Mouse (Mus musculus): ENCODE results near the gene Txnrd1. TPM values are rescaled to one million over a fixed set of nuclear protein-coding genes. Genes with fewer than 3 reads are reported as not detected.

The Txnrd1 gene
- polyA plus RNA-seq, 1 experiment from 2014 or later, result 68.8 TPM

- no peak overlapping the region for H3K9ac ChIP-seq
- WGBS, result 76% methylated on average over 6 of the region's 6 CpGs
- no peak overlapping the region for H3K4me2 ChIP-seq
- no peak overlapping the region for H3K4me3 ChIP-seq
- H3K27ac ChIP-seq, result no peak overlapping the region
- no peaks in the 10 kb centered on the region for H3K36me3 ChIP-seq
- H3K27me3 ChIP-seq, result no peaks in the 10 kb centered on the region
- H3K4me1 ChIP-seq, result peaks cover 4% of the 10 kb centered on the region; the same call in 1 of the 2 replicates
- no peak for ATAC-seq (ENCODE audit: insufficient number of reproducible peaks, low FRiP score, low TSS enrichment, low read depth)
- no peaks in the 10 kb centered on the region for H3K9me3 ChIP-seq
Observed at GRCm38 (mm10) chr10:82805111-82805510, 28.6 kb upstream of the Txnrd1 start.

GRCm38 (mm10) chr10:82806414-82806813, 27.3 kb upstream of the Txnrd1 start:
- 80% methylated on average over 8 of the region's 8 CpGs for WGBS
- H3K27ac ChIP-seq, result no peak overlapping the region
- H3K36me3 ChIP-seq, result no peaks in the 10 kb centered on the region

GRCm38 (mm10) chr10:82807238-82807637, 26.5 kb upstream of the Txnrd1 start:
- H3K36me3 ChIP-seq, result no peaks in the 10 kb centered on the region
- no peak overlapping the region for H3K4me3 ChIP-seq
- 78% methylated on average over 7 of the region's 7 CpGs for WGBS
- no peaks in the 10 kb centered on the region for H3K9me3 ChIP-seq
- ATAC-seq (ENCODE audit: insufficient number of reproducible peaks, low FRiP score, low TSS enrichment, low read depth), result no peak
- no peak overlapping the region for H3K27ac ChIP-seq
- H3K4me2 ChIP-seq, result no peak overlapping the region
- H3K9ac ChIP-seq, result no peak overlapping the region
- H3K27me3 ChIP-seq, result no peaks in the 10 kb centered on the region
- H3K4me1 ChIP-seq, result peaks cover 7% of the 10 kb centered on the region

More at GRCm38 (mm10) chr10:82806414-82806813, 27.3 kb upstream of the Txnrd1 start:
- peaks cover 4% of the 10 kb centered on the region; the same call in 1 of the 2 replicates for H3K4me1 ChIP-seq
- H3K4me3 ChIP-seq, result no peak overlapping the region
- H3K9me3 ChIP-seq, result no peaks in the 10 kb centered on the region
- no peak for ATAC-seq (ENCODE audit: insufficient number of reproducible peaks, low FRiP score, low TSS enrichment, low read depth)
- H3K4me2 ChIP-seq, result no peak overlapping the region
- H3K27me3 ChIP-seq, result no peaks in the 10 kb centered on the region
- H3K9ac ChIP-seq, result no peak overlapping the region

GRCm38 (mm10) chr10:82808155-82808554, 25.6 kb upstream of the Txnrd1 start:
- Histone ChIP-seq H3K27ac (no peak overlapping the region), H3K4me3 (no peak overlapping the region), H3K27me3 (no peaks in the 10 kb centered on the region), H3K9ac (no peak overlapping the region), H3K36me3 (no peaks in the 10 kb centered on the region), H3K4me1 (peaks cover 7% of the 10 kb centered on the region), H3K9me3 (no peaks in the 10 kb centered on the region), H3K4me2 (no peak overlapping the region)
- WGBS, result 51% methylated on average over 6 of the region's 6 CpGs
- ATAC-seq (ENCODE audit: insufficient number of reproducible peaks, low FRiP score, low TSS enrichment, low read depth), result no peak

- H3K4me2 ChIP-seq, result no peak overlapping the region
- H3K9me3 ChIP-seq, result no peaks in the 10 kb centered on the region
- H3K27ac ChIP-seq, result no peak overlapping the region
- peaks cover 9% of the 10 kb centered on the region for H3K4me1 ChIP-seq
- H3K4me3 ChIP-seq, result no peak overlapping the region
- no peak for ATAC-seq (ENCODE audit: insufficient number of reproducible peaks, low FRiP score, low TSS enrichment, low read depth)
- no peaks in the 10 kb centered on the region for H3K36me3 ChIP-seq
- 68% methylated on average over 8 of the region's 8 CpGs for WGBS
- no peak overlapping the region for H3K9ac ChIP-seq
- H3K27me3 ChIP-seq, result no peaks in the 10 kb centered on the region
Observed at GRCm38 (mm10) chr10:82808891-82809290, 24.9 kb upstream of the Txnrd1 start.

- Histone ChIP-seq H3K36me3 (no peaks in the 10 kb centered on the region), H3K27ac (no peak overlapping the region), H3K4me2 (no peak overlapping the region), H3K4me1 (peaks cover 13% of the 10 kb centered on the region), H3K9me3 (no peaks in the 10 kb centered on the region), H3K4me3 (no peak overlapping the region), H3K27me3 (no peaks in the 10 kb centered on the region), H3K9ac (no peak overlapping the region)
- WGBS, result 30% methylated on average over 3 of the region's 3 CpGs
- no peak for ATAC-seq (ENCODE audit: insufficient number of reproducible peaks, low FRiP score, low TSS enrichment, low read depth)
Observed at GRCm38 (mm10) chr10:82809352-82809751, 24.4 kb upstream of the Txnrd1 start.

GRCm38 (mm10) chr10:82811855-82812431, 21.8 kb upstream of the Txnrd1 start:
- no peaks in the 10 kb centered on the region for H3K9me3 ChIP-seq
- H3K4me2 ChIP-seq, result peak overlapping the region; percentile 86
- no peaks in the 10 kb centered on the region for H3K27me3 ChIP-seq
- peak; percentile 73 for ATAC-seq (ENCODE audit: insufficient number of reproducible peaks, low FRiP score, low TSS enrichment, low read depth)
- H3K36me3 ChIP-seq, result no peaks in the 10 kb centered on the region
- no peak overlapping the region for H3K27ac ChIP-seq
- H3K9ac ChIP-seq, result peak overlapping the region; percentile 39
- WGBS, result 6% methylated on average over 38 of the region's 52 CpGs
- peak overlapping the region; percentile 50 for H3K4me3 ChIP-seq
- peaks cover 14% of the 10 kb centered on the region for H3K4me1 ChIP-seq

GRCm38 (mm10) chr10:82814096-82814970, 19.4 kb upstream of the Txnrd1 start:
- Histone ChIP-seq H3K4me3 (no peak overlapping the region), H3K4me1 (peaks cover 14% of the 10 kb centered on the region), H3K27ac (no peak overlapping the region), H3K36me3 (no peaks in the 10 kb centered on the region), H3K9ac (no peak overlapping the region), H3K27me3 (no peaks in the 10 kb centered on the region), H3K9me3 (no peaks in the 10 kb centered on the region), H3K4me2 (no peak overlapping the region)
- WGBS, result 19% methylated on average over 19 of the region's 19 CpGs
- no peak for ATAC-seq (ENCODE audit: insufficient number of reproducible peaks, low FRiP score, low TSS enrichment, low read depth)

GRCm38 (mm10) chr10:82816441-82816840, 17.3 kb upstream of the Txnrd1 start:
- Histone ChIP-seq H3K4me3 (no peak overlapping the region), H3K27ac (no peak overlapping the region), H3K9me3 (no peaks in the 10 kb centered on the region), H3K4me1 (peaks cover 14% of the 10 kb centered on the region), H3K9ac (no peak overlapping the region), H3K27me3 (no peaks in the 10 kb centered on the region), H3K4me2 (no peak overlapping the region), H3K36me3 (no peaks in the 10 kb centered on the region)
- WGBS, result 72% methylated on average over 9 of the region's 9 CpGs
- ATAC-seq (ENCODE audit: insufficient number of reproducible peaks, low FRiP score, low TSS enrichment, low read depth), result no peak

GRCm38 (mm10) chr10:82817514-82817913, 16.2 kb upstream of the Txnrd1 start:
- ATAC-seq (ENCODE audit: insufficient number of reproducible peaks, low FRiP score, low TSS enrichment, low read depth), result no peak
- H3K9ac ChIP-seq, result no peak overlapping the region
- no peaks in the 10 kb centered on the region for H3K9me3 ChIP-seq
- H3K4me1 ChIP-seq, result peaks cover 11% of the 10 kb centered on the region
- H3K27me3 ChIP-seq, result no peaks in the 10 kb centered on the region
- no peak overlapping the region for H3K4me3 ChIP-seq
- H3K27ac ChIP-seq, result no peak overlapping the region
- H3K4me2 ChIP-seq, result no peak overlapping the region
- 95% methylated on average over 3 of the region's 3 CpGs for WGBS
- no peaks in the 10 kb centered on the region for H3K36me3 ChIP-seq

GRCm38 (mm10) chr10:82817936-82818335, 15.8 kb upstream of the Txnrd1 start:
- ATAC-seq (ENCODE audit: insufficient number of reproducible peaks, low FRiP score, low TSS enrichment, low read depth), result no peak
- WGBS, result 70% methylated on average over 9 of the region's 9 CpGs

GRCm38 (mm10) chr10:82818661-82819060, 15.1 kb upstream of the Txnrd1 start:
- Histone ChIP-seq H3K4me2 (no peak overlapping the region), H3K4me3 (no peak overlapping the region), H3K36me3 (no peaks in the 10 kb centered on the region), H3K27ac (no peak overlapping the region), H3K27me3 (no peaks in the 10 kb centered on the region), H3K9ac (no peak overlapping the region), H3K4me1 (peaks cover 18% of the 10 kb centered on the region), H3K9me3 (no peaks in the 10 kb centered on the region)
- ATAC-seq (ENCODE audit: insufficient number of reproducible peaks, low FRiP score, low TSS enrichment, low read depth), result no peak
- WGBS, result 82% methylated on average over 6 of the region's 6 CpGs

More at GRCm38 (mm10) chr10:82817936-82818335, 15.8 kb upstream of the Txnrd1 start:
- Histone ChIP-seq H3K27me3 (no peaks in the 10 kb centered on the region), H3K4me1 (peaks cover 14% of the 10 kb centered on the region), H3K9ac (no peak overlapping the region), H3K27ac (no peak overlapping the region), H3K9me3 (no peaks in the 10 kb centered on the region), H3K4me3 (no peak overlapping the region), H3K36me3 (no peaks in the 10 kb centered on the region), H3K4me2 (no peak overlapping the region)

All from limb, embryonic 15.5 days (tissue).